Mouse (Mus musculus): ENCODE measurements around the gene Serinc2. TPM values are rescaled to one million over a fixed set of nuclear protein-coding genes. Genes with fewer than 3 reads are reported as not detected.

Gene Serinc2
- polyA plus RNA-seq (2015; fragmentation: Nextera tagmentation; extraction: Ambion mirVana) = 7.1 and 11.2 TPM in 2 replicates

DNA sequence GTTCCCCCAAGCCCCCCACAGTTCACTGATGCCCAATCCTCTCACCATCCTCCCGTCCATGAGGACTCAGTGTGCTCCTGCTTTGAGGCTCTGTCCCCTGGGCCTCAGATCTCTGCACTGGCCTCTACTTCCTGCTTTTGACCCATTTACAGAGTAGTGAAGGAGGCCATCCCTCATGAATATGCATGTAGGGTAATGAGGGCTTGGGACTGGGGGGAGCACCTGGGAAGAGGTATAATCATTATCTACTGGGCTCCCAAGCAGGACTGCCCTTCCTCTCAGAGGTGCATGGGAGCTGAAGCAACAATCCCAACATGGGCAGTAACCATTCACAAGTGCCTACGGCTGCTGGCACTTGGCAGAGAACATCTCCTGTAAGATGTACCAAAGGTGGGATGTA lies at the start of gene Serinc2:
Gene Serinc2 (minus strand): TSS at position 101 of the 400 bp plus-strand sequence.

GRCm38 (mm10) chr4:130308231-130309081 lies 29.5 kb upstream of the Serinc2 start, which contains the start of the genes Fabp3 and Gm10570:
Gene Fabp3, plus strand, starts transcription at chr4:130308595.
Gene Gm10570, minus strand, starts transcription at chr4:130308674.

GRCm38 (mm10) chr4:130222179-130222578 lies 56.8 kb downstream of the Serinc2 start, which contains the start of gene Gm853:
Gene Gm853, minus strand, starts transcription at chr4:130222401.

Other genes starting within 250 kb of the Serinc2 start
- gene Col16a1, start 231.4 kb downstream of the Serinc2 start, polyA plus RNA-seq (2015; fragmentation: Nextera tagmentation; extraction: Ambion mirVana) = 24.9 and 26.5 TPM in 2 replicates
- 61.9 and 68.9 TPM in 2 replicates for gene Pef1, start 176.6 kb downstream of the Serinc2 start, polyA plus RNA-seq (2015; fragmentation: Nextera tagmentation; extraction: Ambion mirVana)
- gene Hcrtr1, start 139.8 kb downstream of the Serinc2 start, polyA plus RNA-seq (2015; fragmentation: Nextera tagmentation; extraction: Ambion mirVana) = 14.8 and 18.2 TPM in 2 replicates
- gene Tinagl1, start 104.1 kb downstream of the Serinc2 start, polyA plus RNA-seq (2015; fragmentation: Nextera tagmentation; extraction: Ambion mirVana) = 6.4 and 7.0 TPM in 2 replicates
- gene Gm853, start 56.8 kb downstream of the Serinc2 start, polyA plus RNA-seq (2015; fragmentation: Nextera tagmentation; extraction: Ambion mirVana) = not detected in 2 replicates
- 395 and 401 TPM in 2 replicates for gene Fabp3, start 29.4 kb upstream of the Serinc2 start, polyA plus RNA-seq (2015; fragmentation: Nextera tagmentation; extraction: Ambion mirVana)
- gene Gm10570, start 29.5 kb upstream of the Serinc2 start, polyA plus RNA-seq (2015; fragmentation: Nextera tagmentation; extraction: Ambion mirVana) = 1.7 and 2.2 TPM in 2 replicates
- 102 and 113 TPM in 2 replicates for gene Zcchc17, start 80.7 kb upstream of the Serinc2 start, polyA plus RNA-seq (2015; fragmentation: Nextera tagmentation; extraction: Ambion mirVana)
- gene Snrnp40, start 80.9 kb upstream of the Serinc2 start, polyA plus RNA-seq (2015; fragmentation: Nextera tagmentation; extraction: Ambion mirVana) = 68.5 and 72.8 TPM in 2 replicates